Mouse (Mus musculus) urinary bladder, postnatal 10 days (tissue): ENCODE measurements around the gene Mfsd6l.

Source experiments
- DNase-seq: peaks from one replicate; pipeline ENCODE4 v3.0.0; 2022; ENCODE audit warnings: low spot score

The Mfsd6l gene

GRCm38 (mm10) chr11:68602200-68602931 is 46.4 kb downstream of the Mfsd6l start:
- DNase-seq, result no peak

GRCm38 (mm10) chr11:68607046-68607445 is 51.1 kb downstream of the Mfsd6l start:
- no peak for DNase-seq
